Mouse (Mus musculus): ENCODE data around the gene Zfp46. TPM values are rescaled to one million over a fixed set of nuclear protein-coding genes. Genes with fewer than 3 reads are reported as not detected.
A peak's percentile ranks its signal among the peaks of the same experiment; 100 is the strongest.

The Zfp46 gene
- polyA plus RNA-seq, 1 experiment from 2014 or later: 35.2 TPM

DNA sequence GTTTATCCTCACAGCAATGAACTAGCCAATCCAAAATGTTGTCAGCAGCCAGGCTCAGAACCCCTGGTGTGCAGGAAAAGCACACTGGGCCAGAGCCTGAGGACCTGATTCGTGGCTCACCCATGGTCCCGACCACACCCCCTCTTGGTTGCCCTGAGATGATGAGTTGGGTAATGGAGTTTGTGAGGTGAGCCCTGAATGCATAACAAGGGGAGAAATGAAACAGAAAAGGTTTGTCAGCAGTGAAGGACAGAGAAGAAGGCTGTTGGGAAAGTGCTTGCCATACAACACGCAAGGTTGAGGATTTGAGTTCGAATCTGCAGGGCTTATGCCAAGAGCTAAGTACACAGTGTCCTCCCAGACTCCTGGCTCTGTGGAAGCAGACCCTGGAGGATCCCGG, 38.8 kb upstream of the Zfp46 start:
- H3K4me2 ChIP-seq (ENCODE audit: low read length): no peak overlapping the region
- H3K9me3 ChIP-seq (ENCODE audit: control insufficient read depth, low read length): no peaks in the 10 kb centered on the region
- peaks cover 20% of the 10 kb centered on the region for H3K4me1 ChIP-seq (ENCODE audit: control insufficient read depth, insufficient read depth, low read depth, low read length)
- peaks cover 44% of the 10 kb centered on the region for H3K27me3 ChIP-seq (replicated peaks; ENCODE audit: control insufficient read depth, insufficient read depth, low read length)
- 32% methylated on average over 5 of the region's 5 CpGs for WGBS
- H3K9ac ChIP-seq (ENCODE audit: low read depth, low read length): no peak overlapping the region
- H3K27ac ChIP-seq (ENCODE audit: low read depth, low read length): no peak overlapping the region
- 0 out of 2 replicates have a peak, but pooled peaks cover 2% of the 10 kb centered on the region for H3K36me3 ChIP-seq (ENCODE audit: control insufficient read depth, insufficient read depth, low read length)
- no peak for ATAC-seq
- no peak overlapping the region for H3K4me3 ChIP-seq (ENCODE audit: low read length)

DNA sequence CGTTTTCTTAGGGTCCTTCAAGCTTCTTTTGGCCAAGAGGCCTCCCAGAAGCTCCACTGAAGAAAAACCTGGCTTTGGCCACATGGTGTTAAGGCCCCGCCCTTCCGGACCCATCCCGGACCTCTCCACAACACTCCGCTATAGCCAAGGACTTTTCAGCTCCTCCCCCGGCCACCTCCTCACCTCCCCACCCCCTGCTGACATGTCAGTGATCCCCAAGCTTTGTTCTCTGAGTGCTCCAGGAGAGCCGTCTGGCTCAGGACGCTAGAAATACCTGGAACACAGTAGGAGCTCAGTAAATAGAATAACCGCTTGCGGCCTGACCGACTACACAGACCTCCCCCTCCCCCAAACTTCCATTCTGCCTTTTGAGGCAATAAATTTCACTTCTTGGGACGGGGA, 37.9 kb upstream of the Zfp46 start:
- Histone ChIP-seq H3K9me3 (ENCODE audit: control insufficient read depth, low read length) (no peaks in the 10 kb centered on the region), H3K9ac (ENCODE audit: low read depth, low read length) (no peak overlapping the region), H3K27ac (ENCODE audit: low read depth, low read length) (no peak overlapping the region), H3K36me3 (ENCODE audit: control insufficient read depth, insufficient read depth, low read length) (0 out of 2 replicates have a peak, but pooled peaks cover 2% of the 10 kb centered on the region), H3K4me2 (ENCODE audit: low read length) (0 out of 2 replicates have a peak overlapping the region, but pooled peaks have one; percentile 10), H3K4me1 (ENCODE audit: control insufficient read depth, insufficient read depth, low read depth, low read length) (peaks cover 20% of the 10 kb centered on the region), H3K4me3 (ENCODE audit: low read length) (no peak overlapping the region), H3K27me3 (replicated peaks; ENCODE audit: control insufficient read depth, insufficient read depth, low read length) (peaks cover 46% of the 10 kb centered on the region)
- no peak; the same call in 1 of the 2 replicates for ATAC-seq
- WGBS: 4% methylated on average over 12 of the region's 12 CpGs

DNA sequence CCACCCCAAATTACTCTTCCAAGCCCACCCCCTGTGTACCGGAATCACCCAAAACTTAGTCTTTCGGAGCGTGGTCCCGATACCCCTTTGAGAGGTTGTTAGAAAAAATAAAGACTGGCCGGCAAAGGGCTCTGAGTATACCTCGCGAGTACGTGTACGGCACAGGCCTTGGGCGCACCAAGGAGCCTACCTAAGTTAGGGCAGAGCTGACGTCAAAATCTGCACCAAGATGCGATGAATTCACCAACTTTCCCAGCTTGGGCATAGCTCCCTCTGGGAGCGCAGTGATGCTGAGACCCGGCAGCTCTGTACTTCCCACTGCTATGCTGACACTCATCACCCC, 37.1 kb upstream of the Zfp46 start:
- Histone ChIP-seq H3K9ac (ENCODE audit: low read depth, low read length) (no peak overlapping the region; the same call in 1 of the 2 replicates), H3K27ac (ENCODE audit: low read depth, low read length) (no peak overlapping the region), H3K9me3 (ENCODE audit: control insufficient read depth, low read length) (no peaks in the 10 kb centered on the region), H3K4me2 (ENCODE audit: low read length) (peak overlapping the region; percentile 60), H3K27me3 (replicated peaks; ENCODE audit: control insufficient read depth, insufficient read depth, low read length) (peaks cover 46% of the 10 kb centered on the region), H3K4me3 (ENCODE audit: low read length) (peak overlapping the region; percentile 40), H3K36me3 (ENCODE audit: control insufficient read depth, insufficient read depth, low read length) (0 out of 2 replicates have a peak, but pooled peaks cover 2% of the 10 kb centered on the region), H3K4me1 (ENCODE audit: control insufficient read depth, insufficient read depth, low read depth, low read length) (peaks cover 20% of the 10 kb centered on the region)
- ATAC-seq: no peak
- WGBS: 1% methylated on average over 14 of the region's 14 CpGs

DNA sequence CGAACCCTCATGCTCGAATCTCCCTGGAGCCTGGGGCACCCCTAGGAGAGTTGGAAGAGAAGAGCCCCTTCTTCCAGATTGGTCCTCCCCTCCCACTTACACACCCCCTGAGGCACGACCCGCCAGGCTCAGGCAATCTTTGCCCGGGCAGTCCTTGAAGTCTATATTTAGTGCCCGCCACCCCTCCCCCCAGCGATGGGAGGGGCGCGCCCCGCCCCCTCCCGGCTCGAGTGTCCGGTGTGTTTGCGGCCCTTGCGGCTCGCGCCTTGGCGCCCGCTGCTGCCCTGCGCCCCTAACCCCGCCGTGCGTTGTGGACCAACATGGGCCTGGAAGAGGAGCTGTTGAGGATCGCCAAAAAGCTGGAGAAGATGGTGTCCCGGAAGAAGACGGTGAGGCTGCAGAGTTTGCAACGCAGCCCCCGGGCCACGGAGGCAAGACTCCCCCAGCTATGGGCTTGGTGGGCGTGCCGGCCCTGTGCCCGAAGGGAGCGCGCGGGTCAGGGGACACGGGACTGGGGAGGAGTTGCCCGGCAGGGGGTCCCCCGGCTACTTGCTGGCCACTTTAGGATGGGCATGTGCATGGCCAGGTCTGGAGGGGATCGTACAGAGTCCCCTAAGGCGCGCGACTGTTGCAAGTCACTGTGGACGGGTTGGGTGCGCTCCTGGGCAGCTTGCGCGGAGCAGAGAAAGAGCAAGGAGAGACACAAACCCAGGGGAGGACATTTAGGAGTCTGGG, 36.6 kb upstream of the Zfp46 start, which contains the start of gene Tcea3:
TSS of gene Tcea3 (plus strand) at position 1 of the 735 bp plus-strand sequence.
- WGBS: under 1% methylated on average over 46 of the region's 46 CpGs

DNA sequence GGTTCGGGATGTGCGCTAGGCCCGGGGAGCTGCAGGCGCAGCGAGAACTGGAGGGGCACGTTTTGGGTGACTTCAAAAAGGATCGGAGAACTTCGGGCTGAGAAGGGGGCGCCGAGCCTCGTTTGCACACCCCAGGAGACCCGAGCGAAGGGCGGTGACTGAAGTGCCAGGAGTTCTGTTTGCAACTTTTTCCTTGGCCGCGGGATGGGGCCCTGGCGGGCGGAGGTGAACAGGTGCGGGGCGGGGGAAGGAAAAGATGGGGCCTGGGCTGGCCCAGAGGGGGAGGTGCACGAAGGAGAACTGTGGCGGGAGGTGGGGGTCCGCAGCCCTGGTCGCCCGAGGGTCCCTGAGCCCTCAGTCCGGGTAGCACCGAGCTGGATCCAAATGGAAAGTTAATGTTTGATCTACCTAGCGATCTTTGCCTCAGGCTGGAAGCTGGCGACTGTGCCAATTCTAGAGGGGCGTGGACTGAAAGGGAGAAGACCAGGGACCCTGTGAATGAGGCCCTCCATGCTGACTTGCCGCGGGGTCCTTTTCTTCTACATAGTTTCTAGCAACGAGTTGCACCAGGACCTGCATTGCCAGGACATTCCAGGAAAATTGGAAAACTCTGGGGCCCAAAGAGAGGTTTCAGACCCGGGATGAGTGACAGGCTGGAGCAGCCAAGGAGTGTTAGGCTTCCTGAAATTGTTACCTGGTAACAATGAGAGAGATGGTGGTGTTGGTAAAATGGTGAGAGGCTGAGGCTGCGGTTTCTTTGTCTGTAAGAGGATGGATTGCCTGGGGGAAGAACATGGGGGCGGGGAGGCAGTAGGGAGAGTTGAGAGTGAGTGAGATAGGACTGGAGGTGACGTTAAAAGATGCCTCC, 35.8 kb upstream of the Zfp46 start:
- Histone ChIP-seq H3K4me2 (ENCODE audit: low read length) (peak overlapping the region; percentile 60), H3K27ac (ENCODE audit: low read depth, low read length) (no peak overlapping the region), H3K4me1 (ENCODE audit: control insufficient read depth, insufficient read depth, low read depth, low read length) (peaks cover 20% of the 10 kb centered on the region), H3K9me3 (ENCODE audit: control insufficient read depth, low read length) (no peaks in the 10 kb centered on the region), H3K9ac (ENCODE audit: low read depth, low read length) (no peak overlapping the region), H3K4me3 (ENCODE audit: low read length) (peak overlapping the region; percentile 40), H3K27me3 (replicated peaks; ENCODE audit: control insufficient read depth, insufficient read depth, low read length) (peaks cover 46% of the 10 kb centered on the region), H3K36me3 (ENCODE audit: control insufficient read depth, insufficient read depth, low read length) (0 out of 2 replicates have a peak, but pooled peaks cover 2% of the 10 kb centered on the region)
- ATAC-seq: no peak
- under 1% methylated on average over 36 of the region's 37 CpGs for WGBS

More for the DNA sequence above, 36.6 kb upstream of the Zfp46 start, which contains the start of gene Tcea3:
- H3K4me3 ChIP-seq (ENCODE audit: low read length): peak within 1 kb of the TSS; percentile 40
- H3K4me2 ChIP-seq (ENCODE audit: low read length): peak within 1 kb of the TSS; percentile 60
- peak within 1 kb of the TSS; percentile 51 for H3K9ac ChIP-seq (ENCODE audit: low read depth, low read length)
- H3K4me1 ChIP-seq (ENCODE audit: control insufficient read depth, insufficient read depth, low read depth, low read length): peaks cover 20% of the 10 kb centered on the region
- H3K36me3 ChIP-seq (ENCODE audit: control insufficient read depth, insufficient read depth, low read length): 0 out of 2 replicates have a peak, but pooled peaks cover 2% of the 10 kb centered on the region
- peaks cover 46% of the 10 kb centered on the region for H3K27me3 ChIP-seq (replicated peaks; ENCODE audit: control insufficient read depth, insufficient read depth, low read length)
- no peak for ATAC-seq
- H3K27ac ChIP-seq (ENCODE audit: low read depth, low read length): no peak within 1 kb of the TSS
- H3K9me3 ChIP-seq (ENCODE audit: control insufficient read depth, low read length): no peaks in the 10 kb centered on the region

DNA sequence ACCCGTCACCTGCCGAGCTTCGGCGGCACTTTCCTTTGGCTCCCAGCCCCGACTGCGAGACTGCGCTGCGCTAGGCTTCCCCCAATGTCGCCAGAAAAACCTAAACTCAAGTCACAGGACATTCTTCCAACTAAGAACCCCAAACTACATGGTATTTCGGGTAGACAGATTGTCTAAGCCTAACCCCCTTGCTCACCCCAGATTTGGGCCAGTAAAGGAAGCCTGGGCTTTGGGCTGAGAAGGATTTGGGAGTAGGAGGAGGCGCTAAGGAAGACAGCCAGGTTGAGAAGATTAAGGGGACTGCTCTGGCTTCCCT, 35.2 kb upstream of the Zfp46 start:
- peak overlapping the region; percentile 60; the same call in 1 of the 2 replicates for H3K4me2 ChIP-seq (ENCODE audit: low read length)
- no peak overlapping the region for H3K27ac ChIP-seq (ENCODE audit: low read depth, low read length)
- H3K9me3 ChIP-seq (ENCODE audit: control insufficient read depth, low read length): no peaks in the 10 kb centered on the region
- H3K9ac ChIP-seq (ENCODE audit: low read depth, low read length): no peak overlapping the region
- ATAC-seq: no peak
- H3K27me3 ChIP-seq (replicated peaks; ENCODE audit: control insufficient read depth, insufficient read depth, low read length): peaks cover 40% of the 10 kb centered on the region
- peaks cover 20% of the 10 kb centered on the region for H3K4me1 ChIP-seq (ENCODE audit: control insufficient read depth, insufficient read depth, low read depth, low read length)
- WGBS: 3% methylated on average over 11 of the region's 11 CpGs
- H3K4me3 ChIP-seq (ENCODE audit: low read length): no peak overlapping the region
- H3K36me3 ChIP-seq (ENCODE audit: control insufficient read depth, insufficient read depth, low read length): no peaks in the 10 kb centered on the region

DNA sequence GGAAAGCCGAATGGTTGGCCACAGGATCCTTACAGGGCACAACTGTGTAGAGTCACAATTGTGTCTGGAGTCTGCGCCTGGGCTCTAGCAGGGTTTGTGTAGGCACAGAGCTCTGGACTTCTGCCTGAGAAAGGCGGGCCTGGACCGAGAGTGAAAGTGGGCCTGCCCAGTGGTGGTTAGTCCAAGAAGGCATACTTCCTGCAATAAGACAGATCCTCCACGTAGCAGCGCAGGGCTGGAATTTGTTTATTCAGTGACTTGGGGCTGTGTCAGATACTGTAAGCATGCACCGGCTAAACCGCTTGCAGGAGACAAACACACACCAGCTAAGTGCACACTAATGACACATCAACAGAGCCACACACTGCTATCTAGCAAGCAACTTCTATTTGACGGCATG, 34.7 kb upstream of the Zfp46 start:
- H3K9ac ChIP-seq (ENCODE audit: low read depth, low read length): no peak overlapping the region
- peaks cover 39% of the 10 kb centered on the region for H3K27me3 ChIP-seq (replicated peaks; ENCODE audit: control insufficient read depth, insufficient read depth, low read length)
- WGBS: 47% methylated on average over 9 of the region's 9 CpGs
- H3K9me3 ChIP-seq (ENCODE audit: control insufficient read depth, low read length): no peaks in the 10 kb centered on the region
- H3K36me3 ChIP-seq (ENCODE audit: control insufficient read depth, insufficient read depth, low read length): no peaks in the 10 kb centered on the region
- no peak overlapping the region for H3K4me2 ChIP-seq (ENCODE audit: low read length)
- no peak overlapping the region for H3K27ac ChIP-seq (ENCODE audit: low read depth, low read length)
- no peak for ATAC-seq
- peaks cover 20% of the 10 kb centered on the region for H3K4me1 ChIP-seq (ENCODE audit: control insufficient read depth, insufficient read depth, low read depth, low read length)
- H3K4me3 ChIP-seq (ENCODE audit: low read length): no peak overlapping the region

DNA sequence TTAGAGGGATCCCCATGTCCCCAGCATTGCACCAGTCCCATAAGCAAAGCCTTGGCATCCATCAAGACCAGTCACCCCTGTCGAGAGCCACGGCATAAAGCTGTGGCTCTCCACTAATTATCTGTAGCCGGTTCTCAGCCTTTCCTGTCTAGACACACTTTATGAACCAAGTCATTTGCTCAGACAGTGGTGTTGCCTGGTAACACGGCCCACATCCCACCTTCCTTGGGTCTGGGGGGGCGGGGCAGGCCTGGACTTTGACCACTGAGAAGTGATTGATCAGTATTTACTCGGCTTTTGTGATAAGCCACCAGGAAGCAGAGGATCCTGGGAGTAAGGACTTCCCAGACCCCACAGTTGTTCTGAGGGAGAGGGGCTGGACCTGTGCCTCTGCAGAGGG, 28.6 kb upstream of the Zfp46 start:
- Histone ChIP-seq H3K9ac (ENCODE audit: low read depth, low read length) (no peak overlapping the region), H3K4me2 (ENCODE audit: low read length) (no peak overlapping the region), H3K27ac (ENCODE audit: low read depth, low read length) (no peak overlapping the region), H3K27me3 (replicated peaks; ENCODE audit: control insufficient read depth, insufficient read depth, low read length) (0 out of 2 replicates have a peak, but pooled peaks cover 2% of the 10 kb centered on the region), H3K36me3 (ENCODE audit: control insufficient read depth, insufficient read depth, low read length) (no peaks in the 10 kb centered on the region), H3K4me1 (ENCODE audit: control insufficient read depth, insufficient read depth, low read depth, low read length) (no peaks in the 10 kb centered on the region), H3K9me3 (ENCODE audit: control insufficient read depth, low read length) (no peaks in the 10 kb centered on the region), H3K4me3 (ENCODE audit: low read length) (no peak overlapping the region)
- no peak for ATAC-seq
- 32% methylated on average over 6 of the region's 6 CpGs for WGBS

DNA sequence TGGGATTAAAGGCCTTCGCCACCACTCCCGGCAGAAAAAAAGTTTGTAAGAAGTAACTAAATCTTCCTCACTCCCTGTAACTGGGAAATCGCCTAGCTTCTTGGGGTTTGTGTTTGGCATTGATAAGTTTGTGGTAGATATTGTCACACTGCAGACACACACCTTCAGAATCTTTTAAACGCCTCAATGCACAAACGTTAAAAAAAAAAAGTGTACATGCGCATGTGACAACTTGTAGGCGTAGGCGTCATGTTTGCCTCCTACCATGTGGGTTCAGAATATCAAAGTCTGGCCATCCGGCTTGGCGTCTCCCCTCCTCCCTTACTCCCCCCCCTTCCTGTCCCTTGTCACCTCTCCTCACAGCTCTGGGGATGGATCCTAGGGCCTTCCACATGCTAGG, 27.8 kb upstream of the Zfp46 start:
- no peak for ATAC-seq
- Histone ChIP-seq H3K4me2 (ENCODE audit: low read length) (no peak overlapping the region), H3K27ac (ENCODE audit: low read depth, low read length) (no peak overlapping the region), H3K36me3 (ENCODE audit: control insufficient read depth, insufficient read depth, low read length) (no peaks in the 10 kb centered on the region), H3K9me3 (ENCODE audit: control insufficient read depth, low read length) (no peaks in the 10 kb centered on the region), H3K9ac (ENCODE audit: low read depth, low read length) (no peak overlapping the region), H3K4me1 (ENCODE audit: control insufficient read depth, insufficient read depth, low read depth, low read length) (no peaks in the 10 kb centered on the region), H3K27me3 (replicated peaks; ENCODE audit: control insufficient read depth, insufficient read depth, low read length) (no peaks in the 10 kb centered on the region), H3K4me3 (ENCODE audit: low read length) (no peak overlapping the region)
- WGBS: 77% methylated on average over 10 of the region's 10 CpGs

Measured in hindbrain, embryonic 16.5 days (tissue).